Mouse (Mus musculus): ENCODE measurements at regions not wholly inside any gene's neighbourhood (a gene's known extent, or its start where the extent isn't known, plus 50 kb on each side); places are given as distances from the start of the nearest gene placed in this dataset.

DNA sequence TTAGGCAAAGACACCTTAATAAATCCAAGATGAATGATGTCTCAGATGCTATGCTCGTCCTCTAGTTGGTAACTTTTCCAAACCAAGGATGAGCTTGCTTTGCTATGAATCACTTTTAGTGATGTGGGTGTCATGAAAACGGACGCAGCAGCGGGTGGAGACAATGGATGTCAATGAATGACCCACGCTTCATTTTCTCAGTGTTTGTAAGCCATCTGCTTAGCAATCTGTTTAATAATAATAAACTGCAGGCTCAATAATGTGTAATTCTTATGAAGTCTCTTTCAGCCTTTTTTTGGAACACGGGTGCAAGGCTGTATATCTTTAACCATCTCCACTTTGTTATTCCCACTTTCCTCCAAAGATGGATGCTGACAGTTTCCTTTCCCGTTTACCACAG lies 110.6 kb downstream of the S1pr1 start:
- Histone ChIP-seq H3K4me2 (ENCODE audit: low read length) (no peak overlapping the region), H3K27ac (no peak overlapping the region), H3K9me3 (replicated peaks; ENCODE audit: low read length) (no peaks in the 10 kb centered on the region), H3K4me3 (replicated peaks; ENCODE audit: low read depth, low read length) (no peak overlapping the region), H3K4me1 (replicated peaks; ENCODE audit: insufficient read depth, low read length) (no peaks in the 10 kb centered on the region), H3K36me3 (ENCODE audit: insufficient read depth, low read length) (no peaks in the 10 kb centered on the region), H3K27me3 (ENCODE audit: insufficient read depth, low read length) (no peaks in the 10 kb centered on the region), H3K9ac (ENCODE audit: low read depth, low read length) (no peak overlapping the region)
- WGBS = 68% methylated on average over 7 of the region's 7 CpGs
- TF ChIP-seq CTCF (IDR thresholded peaks at IDR 0.05; ENCODE audit: low read depth) = no peak
- ATAC-seq (replicated peaks; ENCODE audit: low FRiP score, low read depth) = no peak
- no peak for DNase-seq (ENCODE audit: low spot score)

- no peaks in the 10 kb centered on the region for H3K9me3 ChIP-seq (replicated peaks; ENCODE audit: low read length)
- H3K27ac ChIP-seq = no peak overlapping the region
- TF ChIP-seq CTCF (IDR thresholded peaks at IDR 0.05; ENCODE audit: low read depth) = no peak
- WGBS = 65% methylated on average over 3 of the region's 3 CpGs
- no peaks in the 10 kb centered on the region for H3K36me3 ChIP-seq (ENCODE audit: insufficient read depth, low read length)
- ATAC-seq (replicated peaks; ENCODE audit: low FRiP score, low read depth) (no peak), DNase-seq (ENCODE audit: low spot score) (no peak)
- H3K4me2 ChIP-seq (ENCODE audit: low read length) = no peak overlapping the region
- H3K27me3 ChIP-seq (ENCODE audit: insufficient read depth, low read length) = no peaks in the 10 kb centered on the region
- H3K4me1 ChIP-seq (replicated peaks; ENCODE audit: insufficient read depth, low read length) = no peaks in the 10 kb centered on the region
- H3K9ac ChIP-seq (ENCODE audit: low read depth, low read length) = no peak overlapping the region
- H3K4me3 ChIP-seq (replicated peaks; ENCODE audit: low read depth, low read length) = no peak overlapping the region
Measured at GRCm38 (mm10) chr3:115603803-115604202, 111.1 kb downstream of the S1pr1 start.

GRCm38 (mm10) chr3:115599281-115599680 lies 115.6 kb downstream of the S1pr1 start:
- no peak for TF ChIP-seq CTCF (IDR thresholded peaks at IDR 0.05; ENCODE audit: low read depth)
- 91% methylated on average over 2 of the region's 2 CpGs for WGBS
- H3K36me3 ChIP-seq (ENCODE audit: insufficient read depth, low read length) = no peaks in the 10 kb centered on the region
- no peak overlapping the region for H3K4me3 ChIP-seq (replicated peaks; ENCODE audit: low read depth, low read length)
- no peaks in the 10 kb centered on the region for H3K4me1 ChIP-seq (replicated peaks; ENCODE audit: insufficient read depth, low read length)
- DNase-seq (ENCODE audit: low spot score) (no peak), ATAC-seq (replicated peaks; ENCODE audit: low FRiP score, low read depth) (no peak)
- H3K9me3 ChIP-seq (replicated peaks; ENCODE audit: low read length) = no peaks in the 10 kb centered on the region
- no peak overlapping the region for H3K27ac ChIP-seq
- H3K9ac ChIP-seq (ENCODE audit: low read depth, low read length) = no peak overlapping the region
- H3K4me2 ChIP-seq (ENCODE audit: low read length) = no peak overlapping the region
- no peaks in the 10 kb centered on the region for H3K27me3 ChIP-seq (ENCODE audit: insufficient read depth, low read length)

DNA sequence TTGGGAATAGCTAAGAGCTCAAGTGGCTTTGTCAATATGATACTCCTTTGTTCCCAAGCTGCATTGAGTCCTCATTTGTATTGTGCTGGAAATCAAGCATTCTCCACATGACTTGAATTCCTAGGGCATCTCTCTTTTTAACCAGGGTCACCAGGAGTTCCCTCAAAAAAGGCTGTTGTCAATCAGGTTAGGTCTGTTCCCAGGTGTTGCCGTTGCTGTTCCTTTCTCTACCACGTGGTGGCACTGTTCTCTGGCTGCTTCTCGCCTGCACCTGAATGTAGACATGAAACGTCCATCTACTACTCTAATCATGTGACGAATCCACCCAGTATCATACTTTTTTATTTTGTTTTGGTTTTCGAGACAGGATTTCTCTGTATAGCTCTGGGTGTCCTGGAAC lies 118.3 kb downstream of the S1pr1 start:
- ATAC-seq (replicated peaks; ENCODE audit: low FRiP score, low read depth) = no peak
- TF ChIP-seq CTCF (IDR thresholded peaks at IDR 0.05; ENCODE audit: low read depth) = peak; percentile 89
- H3K4me1 ChIP-seq (replicated peaks; ENCODE audit: insufficient read depth, low read length) = no peaks in the 10 kb centered on the region

DNA sequence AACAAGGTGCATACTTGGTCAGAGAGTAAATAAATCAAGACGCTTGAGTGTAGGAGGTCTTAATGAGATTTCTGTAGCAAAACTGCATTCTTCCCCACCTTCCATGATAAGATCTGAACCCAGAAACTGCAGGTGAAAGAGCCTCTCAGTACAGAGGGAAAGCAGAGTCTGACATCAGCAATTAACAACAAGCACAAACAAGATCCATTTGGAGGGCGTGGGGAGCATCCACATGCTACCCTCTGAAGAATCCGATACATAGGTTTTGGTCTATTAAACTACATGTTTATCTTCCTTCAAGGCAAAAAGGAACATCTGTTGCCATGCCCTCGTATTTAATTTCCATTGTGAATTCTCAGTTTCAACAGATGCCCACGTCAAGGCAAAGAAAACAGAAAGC lies 124.2 kb downstream of the S1pr1 start:
- peak; percentile 69 for DNase-seq (ENCODE audit: low spot score)
- 38% methylated on average over 5 of the region's 5 CpGs for WGBS
- Histone ChIP-seq H3K4me1 (replicated peaks; ENCODE audit: insufficient read depth, low read length) (no peaks in the 10 kb centered on the region), H3K27me3 (ENCODE audit: insufficient read depth, low read length) (no peaks in the 10 kb centered on the region), H3K9me3 (replicated peaks; ENCODE audit: low read length) (no peaks in the 10 kb centered on the region), H3K4me2 (ENCODE audit: low read length) (no peak overlapping the region), H3K27ac (no peak overlapping the region), H3K4me3 (replicated peaks; ENCODE audit: low read depth, low read length) (no peak overlapping the region), H3K36me3 (ENCODE audit: insufficient read depth, low read length) (no peaks in the 10 kb centered on the region), H3K9ac (ENCODE audit: low read depth, low read length) (no peak overlapping the region)
- ATAC-seq (replicated peaks; ENCODE audit: low FRiP score, low read depth) = no peak
- TF ChIP-seq CTCF (IDR thresholded peaks at IDR 0.05; ENCODE audit: low read depth) = no peak

More for the DNA sequence above, 118.3 kb downstream of the S1pr1 start:
- Histone ChIP-seq H3K27ac (no peak overlapping the region), H3K9ac (ENCODE audit: low read depth, low read length) (no peak overlapping the region), H3K9me3 (replicated peaks; ENCODE audit: low read length) (no peaks in the 10 kb centered on the region), H3K27me3 (ENCODE audit: insufficient read depth, low read length) (no peaks in the 10 kb centered on the region), H3K4me2 (ENCODE audit: low read length) (no peak overlapping the region), H3K4me3 (replicated peaks; ENCODE audit: low read depth, low read length) (no peak overlapping the region), H3K36me3 (ENCODE audit: insufficient read depth, low read length) (no peaks in the 10 kb centered on the region)
- 38% methylated on average over 6 of the region's 6 CpGs for WGBS
- peak; percentile 46 for DNase-seq (ENCODE audit: low spot score)

DNA sequence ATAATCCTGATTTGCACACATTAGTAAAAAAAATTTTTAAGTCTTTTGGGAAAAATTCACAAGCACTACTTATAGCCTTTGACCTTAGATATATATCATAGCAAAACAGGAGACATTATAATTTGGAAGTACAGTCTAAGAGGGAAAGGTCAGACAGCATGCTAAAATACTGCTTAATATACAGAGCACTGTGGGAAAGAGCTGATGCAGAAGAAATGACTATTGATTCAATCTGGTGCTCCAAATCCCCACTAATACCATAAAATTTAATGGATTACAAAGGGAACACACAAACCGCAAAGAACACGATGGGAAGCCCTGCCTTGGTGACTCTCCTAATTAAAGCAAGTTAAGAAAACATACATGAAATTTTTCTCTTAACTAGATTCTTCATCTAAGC lies 126.3 kb downstream of the S1pr1 start:
- Histone ChIP-seq H3K9ac (ENCODE audit: low read depth, low read length) (no peak overlapping the region), H3K4me1 (replicated peaks; ENCODE audit: insufficient read depth, low read length) (no peaks in the 10 kb centered on the region), H3K4me3 (replicated peaks; ENCODE audit: low read depth, low read length) (no peak overlapping the region), H3K9me3 (replicated peaks; ENCODE audit: low read length) (no peaks in the 10 kb centered on the region), H3K27me3 (ENCODE audit: insufficient read depth, low read length) (no peaks in the 10 kb centered on the region), H3K27ac (no peak overlapping the region), H3K36me3 (ENCODE audit: insufficient read depth, low read length) (no peaks in the 10 kb centered on the region), H3K4me2 (ENCODE audit: low read length) (no peak overlapping the region)
- WGBS = 31% methylated on average over 2 of the region's 2 CpGs
- DNase-seq (ENCODE audit: low spot score) (peak; percentile 85), ATAC-seq (replicated peaks; ENCODE audit: low FRiP score, low read depth) (peak; percentile 64; the same call in 1 of the 2 replicates)
- TF ChIP-seq CTCF (IDR thresholded peaks at IDR 0.05; ENCODE audit: low read depth) = no peak
